Mouse (Mus musculus): ENCODE measurements around the gene Tnfrsf25.

Gene Tnfrsf25

DNA sequence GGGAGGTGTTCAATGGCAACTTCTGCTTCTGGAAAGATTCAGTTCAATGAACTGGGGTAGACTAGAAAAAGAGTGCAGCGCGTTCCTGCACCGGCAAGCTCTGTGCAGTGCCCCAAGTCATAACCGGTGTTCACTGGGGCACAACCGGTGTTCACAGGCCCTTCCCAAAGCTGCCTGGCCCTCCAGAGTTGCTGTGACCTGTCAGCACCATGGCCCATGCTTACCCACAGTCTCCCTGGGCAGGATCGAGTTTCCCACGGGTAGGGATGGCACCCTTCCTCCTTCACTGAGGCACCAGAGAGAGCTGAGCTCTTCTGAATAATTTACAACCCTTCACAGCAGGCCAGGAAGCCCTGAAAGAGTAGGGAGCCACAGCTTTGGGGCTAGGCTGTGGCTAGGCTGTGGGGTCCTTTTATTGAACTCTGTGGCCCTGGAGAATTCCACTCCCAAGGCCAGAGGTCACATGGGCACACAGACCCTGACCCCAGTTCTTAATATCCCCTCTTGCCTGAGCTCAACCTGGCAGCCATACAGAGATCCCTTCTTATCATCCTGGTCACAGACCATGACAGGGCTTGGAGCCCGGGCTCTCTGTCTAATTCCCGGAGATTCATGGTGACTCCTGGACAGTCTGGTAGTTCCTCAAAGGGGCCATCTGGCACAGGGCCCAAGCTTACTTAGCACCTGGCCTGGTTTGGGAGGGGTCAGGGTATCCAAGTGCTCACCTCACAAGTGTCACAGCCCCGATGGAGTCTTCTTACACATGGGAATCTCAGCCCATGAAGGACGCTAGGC lies 30.5 kb downstream of the Tnfrsf25 start:
- no peak for DNase-seq

DNA sequence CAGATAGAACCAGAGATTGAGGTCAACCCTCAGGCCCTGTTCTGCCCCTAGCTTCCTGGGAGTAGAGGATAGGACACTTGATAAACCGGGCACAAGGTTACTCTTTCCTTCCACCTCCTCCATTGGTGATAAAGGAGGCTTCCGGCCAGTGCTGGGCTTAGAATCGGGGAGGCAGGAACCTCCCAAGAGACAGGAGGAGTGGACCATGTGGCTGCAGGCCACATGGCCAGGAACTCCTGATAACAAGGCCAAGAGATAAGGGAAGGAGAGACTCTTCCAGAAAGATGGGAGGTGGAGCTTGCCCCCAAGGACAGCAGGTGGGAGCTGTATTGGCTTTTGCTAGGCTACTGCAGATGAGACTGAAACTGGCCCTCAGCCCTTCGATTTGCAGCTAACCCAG lies 34.8 kb downstream of the Tnfrsf25 start:
- DNase-seq: no peak

- no peak for DNase-seq
These were observed 35.8 kb downstream of the Tnfrsf25 start for GRCm38 (mm10) chr4:152151451-152151965.

DNA sequence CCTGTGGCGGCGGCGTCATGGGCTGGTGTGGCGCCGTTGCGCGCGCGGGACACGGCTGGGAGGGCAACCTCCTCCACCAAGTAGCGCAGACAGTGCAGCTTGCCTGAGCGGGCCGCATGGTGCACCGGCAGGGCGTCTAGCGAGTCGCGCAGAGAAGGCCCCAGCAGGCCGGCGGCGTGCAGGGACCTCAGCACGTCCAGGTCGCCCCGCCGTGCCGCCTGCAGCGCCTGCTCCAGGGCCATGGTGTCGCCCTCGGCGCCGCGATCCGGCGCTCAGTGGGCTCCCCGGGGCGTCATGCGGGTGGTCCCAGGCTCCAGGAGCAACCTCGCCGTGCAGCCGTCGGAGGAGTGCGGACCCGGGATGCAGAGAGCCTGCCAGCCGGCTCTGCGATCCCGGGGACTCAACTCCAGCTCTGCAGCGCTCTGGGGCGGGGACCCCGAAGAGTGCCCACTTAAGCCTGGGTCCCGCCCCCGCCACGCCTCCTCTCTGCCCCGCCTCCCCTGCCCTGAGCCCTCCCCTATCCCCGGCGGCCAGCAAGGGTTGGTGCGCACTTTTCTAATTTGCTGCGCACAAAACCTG lies 36.3 kb downstream of the Tnfrsf25 start, which contains the start of gene Espn:
Espn (minus strand) TSS at position 406 of the 579 bp plus-strand sequence.
- DNase-seq: no peak

DNA sequence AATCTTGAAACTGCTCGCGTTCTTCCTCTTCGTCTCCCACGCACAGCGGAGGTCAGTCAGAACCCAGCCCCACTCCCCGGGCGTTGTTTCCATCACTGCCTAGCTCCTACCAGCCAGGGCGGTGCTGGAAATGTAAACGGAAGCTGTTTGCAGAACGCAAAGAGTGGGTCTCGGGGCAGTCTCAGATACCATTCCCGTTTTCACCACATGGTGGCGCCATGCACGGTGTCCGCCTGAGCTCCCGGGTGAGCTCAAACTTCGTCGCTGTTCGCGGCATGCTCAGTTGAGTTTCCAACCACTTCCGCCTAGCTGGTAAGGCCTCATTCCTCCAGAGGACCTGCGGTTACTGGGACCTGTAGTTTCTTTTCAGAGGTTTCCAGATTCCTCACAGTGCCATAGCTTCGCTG lies 38.0 kb downstream of the Tnfrsf25 start:
- DNase-seq: peak; percentile 60

GRCm38 (mm10) chr4:152155019-152155418 lies 39.3 kb downstream of the Tnfrsf25 start:
- no peak for DNase-seq

GRCm38 (mm10) chr4:152157779-152158584 lies 42.2 kb downstream of the Tnfrsf25 start:
- no peak for DNase-seq

- no peak for DNase-seq
These were observed 43.0 kb downstream of the Tnfrsf25 start, which contains the start of gene Hes2 for GRCm38 (mm10) chr4:152158585-152159284. Gene Hes2, plus strand, starts transcription at chr4:152158867.

- no peak for DNase-seq
These were observed 43.5 kb downstream of the Tnfrsf25 start for GRCm38 (mm10) chr4:152159285-152159678.

GRCm38 (mm10) chr4:152160748-152161147 lies 45.0 kb downstream of the Tnfrsf25 start:
- DNase-seq: no peak

DNA sequence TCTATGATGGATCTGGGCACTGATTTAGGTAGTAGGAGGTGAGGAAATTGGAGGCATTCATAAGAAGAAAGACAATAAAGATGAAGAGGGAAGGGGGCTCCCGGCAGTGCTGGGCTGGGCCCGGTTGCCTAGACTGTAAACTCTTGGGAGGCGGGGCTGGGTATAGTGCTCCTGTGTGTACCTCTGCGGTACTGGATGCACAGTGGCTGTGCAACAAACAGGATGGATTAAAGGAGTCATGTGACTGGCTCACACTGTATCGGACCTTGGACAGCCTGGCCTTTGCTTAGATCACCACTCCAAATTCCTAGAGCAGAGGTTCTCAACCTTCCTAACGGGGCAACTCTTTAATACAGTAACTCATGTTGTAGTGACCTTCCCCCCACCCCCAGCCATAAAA lies 45.9 kb downstream of the Tnfrsf25 start:
- DNase-seq: no peak

- DNase-seq: no peak
These were observed 47.0 kb downstream of the Tnfrsf25 start for GRCm38 (mm10) chr4:152162748-152163147.

- DNase-seq: peak; percentile 49
These were observed 49.5 kb downstream of the Tnfrsf25 start for GRCm38 (mm10) chr4:152165036-152165931.

DNA sequence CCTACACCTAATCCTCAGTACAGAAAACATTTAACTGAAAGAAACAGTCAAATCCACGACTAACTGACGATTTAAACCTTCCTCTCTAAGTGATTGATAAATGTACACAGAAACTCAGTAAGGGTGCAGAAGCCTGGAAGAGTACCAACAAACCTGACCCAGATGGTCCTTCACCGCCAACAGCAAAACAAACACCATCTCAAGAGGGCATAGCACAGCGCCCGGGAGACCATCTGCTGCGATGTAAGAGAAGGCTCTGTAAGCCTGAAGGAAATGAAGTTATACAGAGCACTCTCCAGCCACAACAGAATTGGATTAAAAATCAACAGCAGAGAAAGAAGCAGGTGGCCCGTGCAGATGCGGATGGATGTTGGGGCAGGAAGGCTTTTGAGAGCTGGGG lies 52.3 kb downstream of the Tnfrsf25 start:
- no peak for DNase-seq

DNA sequence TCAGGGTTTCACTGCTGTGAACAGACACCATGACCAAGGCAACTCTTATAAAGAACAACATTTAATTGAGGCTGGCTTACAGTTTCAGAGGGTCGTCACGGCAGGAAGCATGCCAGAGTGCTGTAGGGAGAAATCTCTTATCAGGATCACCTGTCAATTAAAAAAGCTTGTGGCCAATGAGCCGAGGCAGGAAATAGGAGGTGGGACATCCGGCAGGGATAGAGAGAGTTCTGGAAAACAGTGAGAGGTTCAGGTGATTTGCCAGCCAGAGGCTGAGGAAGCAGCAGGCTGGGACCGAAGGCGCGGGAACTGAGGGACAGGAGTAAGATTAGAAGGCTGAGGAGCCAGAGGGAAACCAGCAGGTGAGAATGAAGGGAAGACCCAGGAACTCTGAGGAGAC lies 53.4 kb downstream of the Tnfrsf25 start:
- no peak for DNase-seq
